Mouse (Mus musculus) urinary bladder, postnatal 14 days (tissue): Measurements from ENCODE around the gene Numb.

ENCODE experiments used
- DNase-seq: peaks from one replicate; pipeline ENCODE4 v3.0.0; 2021; ENCODE audit warnings: low spot score

The Numb gene

DNA sequence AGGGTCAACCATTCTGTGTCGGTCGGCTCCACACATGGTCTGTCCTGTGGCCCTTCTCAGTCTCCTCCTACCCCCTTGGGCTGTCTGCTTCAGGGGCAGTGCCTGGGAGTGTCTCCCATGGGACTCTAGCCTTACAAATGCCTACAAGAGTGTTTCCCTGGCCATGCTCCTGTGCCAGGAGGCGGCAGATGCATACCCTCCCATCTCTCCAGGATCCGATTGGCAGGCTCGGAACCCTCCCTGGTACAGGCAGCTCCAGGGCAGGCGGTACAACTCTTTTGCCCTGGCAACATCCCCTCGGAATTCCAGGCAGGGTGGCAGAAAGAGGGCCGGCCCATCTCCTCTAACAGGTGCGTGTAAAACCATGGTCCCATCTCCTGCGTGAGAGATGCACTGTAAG is 139.1 kb downstream of the Numb start:
- no peak for DNase-seq

GRCm38 (mm10) chr12:83781640-83782278 is 140.0 kb downstream of the Numb start:
- no peak for DNase-seq

GRCm38 (mm10) chr12:83781204-83781603 is 140.5 kb downstream of the Numb start:
- no peak for DNase-seq

DNA sequence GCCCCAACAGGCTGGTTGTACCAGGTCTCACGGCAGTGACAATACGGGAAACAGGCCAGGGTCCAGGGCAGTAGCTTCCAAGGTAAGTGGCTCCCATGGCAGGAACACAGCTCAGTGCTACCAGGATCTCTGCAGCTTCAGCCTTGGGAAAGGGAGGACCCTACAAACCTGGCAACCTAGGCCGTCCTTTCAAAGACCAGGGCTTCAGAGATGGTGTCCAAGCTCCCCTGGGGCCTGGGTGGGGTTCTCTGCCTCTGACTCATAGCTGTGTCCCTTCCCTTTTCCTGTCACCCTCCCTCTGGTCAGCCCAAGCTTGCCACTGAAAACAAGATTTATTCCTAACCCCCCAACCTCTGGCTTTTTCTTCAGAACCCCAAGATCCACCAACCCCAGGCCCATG is 141.6 kb downstream of the Numb start:
- DNase-seq, result no peak

DNA sequence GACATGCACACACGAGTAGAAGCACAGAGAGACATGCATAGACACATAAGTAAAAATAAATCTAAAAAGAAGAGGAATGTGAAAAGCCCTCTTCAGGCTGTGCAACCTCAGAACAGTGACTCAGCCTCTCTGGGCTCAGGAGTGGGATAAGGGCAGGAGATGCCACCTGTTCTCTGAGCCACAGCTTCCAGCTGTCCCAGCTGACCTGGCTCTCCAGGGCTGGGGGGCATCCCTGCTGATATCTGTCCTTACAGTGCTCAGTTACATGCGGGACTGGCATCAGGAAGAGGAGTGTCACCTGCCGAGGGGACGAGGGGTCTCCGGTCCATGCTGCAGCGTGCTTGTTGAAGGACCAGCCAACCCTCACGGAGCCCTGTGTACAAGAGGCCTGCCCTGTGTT is 145.0 kb downstream of the Numb start:
- no peak for DNase-seq

DNA sequence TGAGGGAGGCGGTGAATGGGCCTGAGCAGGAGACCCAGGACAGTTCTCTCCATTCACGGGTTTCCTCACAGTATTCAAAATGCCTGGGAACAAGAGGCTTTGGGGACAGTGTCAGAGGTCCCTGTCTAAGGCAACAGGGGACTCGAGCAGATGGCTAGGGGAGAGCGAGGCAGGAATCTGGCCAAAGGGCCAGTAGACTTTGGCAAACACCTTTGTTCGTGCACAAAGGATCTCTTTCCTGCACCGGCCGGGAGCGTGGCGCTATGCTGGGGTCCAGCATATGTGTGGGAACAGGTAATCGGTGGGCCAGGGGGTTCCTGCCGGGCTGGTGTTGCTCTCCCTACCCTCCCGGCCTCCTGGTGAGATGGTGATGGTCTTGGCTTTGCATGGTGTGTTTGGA is 146.1 kb downstream of the Numb start:
- DNase-seq, result no peak

DNA sequence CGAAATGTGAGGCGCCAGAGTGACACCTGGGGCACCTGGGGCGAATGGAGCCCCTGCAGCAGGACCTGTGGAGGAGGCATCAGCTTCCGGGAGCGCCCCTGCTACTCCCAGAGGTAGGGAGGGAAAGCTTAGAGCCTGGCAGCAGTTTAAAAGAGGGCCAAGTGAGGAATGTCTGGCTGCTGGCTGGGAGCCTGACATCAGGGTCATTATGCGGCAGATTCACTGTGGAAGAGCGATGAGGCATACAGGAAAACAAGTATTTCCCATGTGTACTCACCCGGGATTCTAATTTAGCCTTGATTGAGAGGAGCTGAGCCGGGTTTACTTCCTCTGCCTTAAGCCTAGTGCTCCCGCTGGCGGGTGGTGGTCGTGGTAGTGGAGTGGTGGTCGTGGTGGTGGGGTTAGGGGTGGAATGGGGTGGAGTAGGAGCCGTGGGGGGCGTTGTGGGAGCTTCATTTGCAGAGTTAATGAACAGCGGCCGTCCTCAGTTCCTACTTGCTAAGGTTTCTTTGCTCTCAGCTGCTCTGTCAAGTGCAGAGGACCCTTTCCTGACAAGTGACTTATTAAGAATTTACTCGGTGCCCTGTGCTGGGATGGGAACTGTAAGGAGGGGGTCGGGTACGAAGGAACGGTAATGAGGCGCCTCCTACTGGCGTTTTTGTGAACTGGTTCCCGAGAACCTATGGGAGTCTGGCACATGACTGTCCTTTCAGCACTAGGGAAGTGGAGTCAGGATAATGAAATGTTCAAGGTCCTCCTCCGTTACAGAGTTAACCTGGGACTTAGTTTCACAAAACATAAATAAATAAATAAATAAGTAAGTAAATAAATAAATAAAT is 151.1 kb downstream of the Numb start:
- peak; percentile 63 for DNase-seq

GRCm38 (mm10) chr12:83768235-83768899 is 153.4 kb downstream of the Numb start:
- no peak for DNase-seq

DNA sequence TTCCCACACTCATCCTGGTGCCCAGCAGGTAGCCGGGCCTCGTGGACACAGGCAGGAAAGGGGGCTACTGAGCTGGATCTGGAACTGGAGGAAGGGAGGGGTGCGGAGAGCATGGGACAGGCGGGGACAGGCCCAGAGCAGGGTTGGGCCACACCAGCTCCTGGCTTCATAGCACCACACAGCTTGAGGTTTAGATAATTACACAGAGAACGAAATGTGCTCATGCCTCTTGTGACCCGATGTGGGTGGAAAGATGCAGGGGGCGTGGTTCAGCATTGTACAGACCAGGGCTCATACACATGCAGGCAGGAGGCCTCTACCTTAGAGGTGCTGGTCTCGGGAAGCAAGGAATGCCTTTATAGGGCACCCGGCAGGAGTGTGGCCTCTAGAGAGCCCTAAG is 153.9 kb downstream of the Numb start:
- peak; percentile 44 for DNase-seq

- DNase-seq, result no peak
Observed at GRCm38 (mm10) chr12:83765965-83766603, 155.7 kb downstream of the Numb start.

DNA sequence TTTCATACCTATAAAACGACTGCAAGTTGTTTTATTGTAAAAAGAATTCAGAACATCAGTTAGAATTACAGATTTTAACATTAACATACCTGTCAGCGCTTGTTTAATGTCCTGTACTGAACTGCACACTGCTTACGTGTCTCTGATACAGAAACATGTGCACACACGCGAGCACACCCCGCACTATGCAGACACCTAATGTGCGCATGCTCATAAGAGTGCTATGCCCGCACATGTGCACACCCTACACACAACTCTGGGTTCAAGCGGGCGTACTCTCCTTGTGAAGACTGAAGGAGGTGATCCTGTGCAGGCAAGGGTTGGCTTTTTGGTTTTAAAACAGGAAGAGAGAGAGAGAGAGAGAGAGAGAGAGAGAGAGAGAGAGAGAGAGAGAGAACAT is 157.2 kb downstream of the Numb start:
- DNase-seq, result no peak

DNA sequence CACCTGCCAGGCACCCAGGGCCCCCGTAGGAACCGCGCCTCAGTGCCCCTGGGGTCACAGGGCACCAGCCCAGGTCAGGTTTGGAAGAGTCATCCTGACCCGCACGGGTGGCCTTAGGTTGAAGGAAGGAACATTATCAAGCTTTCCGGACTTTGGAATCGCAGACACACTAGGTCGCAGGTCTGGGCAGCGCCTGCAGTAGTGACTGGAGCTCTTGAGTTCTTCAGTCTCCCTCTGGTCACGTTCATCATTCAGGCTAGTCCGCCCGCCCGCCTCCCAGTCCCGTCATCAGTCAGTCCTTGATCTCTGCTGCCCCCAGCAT is 157.7 kb downstream of the Numb start:
- no peak for DNase-seq

- peak; percentile 38 for DNase-seq
Observed at GRCm38 (mm10) chr12:83763311-83764043, 158.3 kb downstream of the Numb start, which contains the start of gene Papln. Papln (plus strand) TSS chr12:83763634.

- DNase-seq, result no peak
Observed at GRCm38 (mm10) chr12:83762706-83763105, 159.0 kb downstream of the Numb start.

DNA sequence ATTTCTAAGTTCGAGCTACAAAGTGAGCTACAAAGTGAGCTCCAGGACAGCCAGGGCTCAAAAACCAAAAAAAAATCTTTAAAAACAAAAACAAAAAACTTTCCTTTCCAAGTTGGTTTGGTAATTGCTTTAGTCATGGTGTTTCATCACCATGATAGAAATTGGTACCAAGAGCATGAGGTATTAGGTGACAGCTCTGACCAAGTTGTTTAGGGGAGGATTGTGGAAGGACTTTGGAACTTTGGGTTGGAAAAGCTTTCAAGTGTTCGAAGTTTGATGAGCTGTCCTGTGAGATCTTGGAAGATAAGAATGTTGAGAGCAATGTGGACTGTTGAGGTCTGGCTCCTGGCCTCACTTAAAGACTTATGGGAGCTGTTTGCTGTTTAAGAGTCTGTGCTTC is 161.5 kb downstream of the Numb start:
- no peak for DNase-seq

GRCm38 (mm10) chr12:83758735-83759134 is 163.0 kb downstream of the Numb start:
- no peak for DNase-seq

DNA sequence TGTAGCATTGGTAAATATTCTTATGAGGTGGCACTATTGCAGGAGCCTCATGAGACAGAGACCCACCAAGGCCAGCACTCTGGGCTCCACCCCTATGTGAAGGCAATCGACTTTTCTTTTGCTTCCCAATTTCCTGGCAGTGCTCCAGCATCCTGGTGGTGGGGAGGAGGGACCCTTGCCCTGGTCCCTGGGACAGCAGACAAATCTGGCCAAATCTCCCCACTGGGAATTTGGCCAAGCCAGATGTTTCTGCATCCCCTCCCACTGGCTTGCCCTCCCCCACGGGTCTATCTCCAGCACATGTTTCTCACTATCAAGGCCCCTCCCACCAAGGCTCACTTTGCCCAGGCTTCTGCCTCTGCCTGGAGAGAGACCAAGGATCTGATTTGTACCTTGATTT is 169.2 kb downstream of the Numb start:
- DNase-seq, result no peak

- no peak for DNase-seq
Observed at GRCm38 (mm10) chr12:83749186-83749585, 172.5 kb downstream of the Numb start.
